Mouse (Mus musculus): ENCODE results near the gene Tmem150c. TPM values are rescaled to one million over a fixed set of nuclear protein-coding genes. Genes with fewer than 3 reads are reported as not detected.

The Tmem150c gene
- polyA plus RNA-seq (2016; fragmentation: Nextera tagmentation; extraction: Ambion mirVana) = 8.3 and 9.5 TPM in 2 replicates

DNA sequence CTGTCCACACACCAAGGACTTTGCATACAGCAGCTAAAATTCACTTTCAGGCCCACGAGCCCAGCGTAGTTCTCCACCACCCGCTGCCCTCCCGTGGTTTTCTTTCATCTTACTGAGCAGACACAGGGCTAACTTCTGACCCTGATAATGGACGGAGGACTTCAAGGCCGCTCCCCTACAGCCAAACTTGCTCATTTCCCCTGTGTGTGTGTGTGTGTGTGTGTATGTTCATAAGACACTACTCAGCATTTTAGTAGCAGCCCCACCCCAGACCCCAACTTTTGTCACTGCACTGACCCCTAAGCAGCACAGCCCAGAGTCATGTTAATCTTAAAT lies at the start of gene Tmem150c:
Tmem150c (minus strand) TSS at position 171 of the 336 bp plus-strand sequence.
- WGBS = 10% methylated on average over 6 of the region's 6 CpGs
- Histone ChIP-seq H3K4me3 (peak within 1 kb of the TSS; percentile 81), H3K27me3 (replicated peaks) (peaks cover 20% of the 10 kb centered on the region), H3K4me2 (replicated peaks) (peak within 1 kb of the TSS; percentile 90), H3K9ac (peak within 1 kb of the TSS; percentile 83), H3K36me3 (no peaks in the 10 kb centered on the region), H3K4me1 (0 out of 2 replicates have a peak, but pooled peaks cover 6% of the 10 kb centered on the region), H3K9me3 (no peaks in the 10 kb centered on the region), H3K27ac (no peak within 1 kb of the TSS)
- ATAC-seq (ENCODE audit: low FRiP score, low read depth) = peak; percentile 49

DNA sequence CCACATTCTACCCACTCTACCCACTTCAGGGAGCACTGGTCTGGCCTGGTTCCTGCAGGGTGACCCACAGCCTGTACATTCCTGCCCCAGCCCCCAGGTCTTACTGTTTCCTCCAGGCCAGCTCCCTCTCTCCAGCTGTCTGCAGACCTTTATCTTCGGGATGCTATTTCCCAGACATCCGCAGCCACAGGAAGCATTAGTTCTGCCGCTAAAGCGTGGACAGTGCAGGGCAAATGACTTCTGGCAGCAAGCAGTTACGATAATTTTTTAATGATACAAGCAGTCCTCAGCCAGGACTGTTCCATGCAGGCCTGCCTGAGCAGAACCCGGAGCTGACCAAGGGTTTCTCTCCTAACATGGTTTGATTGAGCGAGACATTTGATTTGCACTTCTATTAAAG lies 49.5 kb upstream of the Tmem150c start:
- WGBS = 84% methylated on average over 7 of the region's 7 CpGs
- no peaks in the 10 kb centered on the region for H3K4me1 ChIP-seq
- no peaks in the 10 kb centered on the region for H3K36me3 ChIP-seq
- H3K4me3 ChIP-seq = no peak overlapping the region
- H3K9me3 ChIP-seq = no peaks in the 10 kb centered on the region
- no peaks in the 10 kb centered on the region for H3K27me3 ChIP-seq (replicated peaks)
- H3K4me2 ChIP-seq (replicated peaks) = no peak overlapping the region
- no peak overlapping the region for H3K27ac ChIP-seq
- no peak for ATAC-seq (ENCODE audit: low FRiP score, low read depth)
- no peak overlapping the region for H3K9ac ChIP-seq

DNA sequence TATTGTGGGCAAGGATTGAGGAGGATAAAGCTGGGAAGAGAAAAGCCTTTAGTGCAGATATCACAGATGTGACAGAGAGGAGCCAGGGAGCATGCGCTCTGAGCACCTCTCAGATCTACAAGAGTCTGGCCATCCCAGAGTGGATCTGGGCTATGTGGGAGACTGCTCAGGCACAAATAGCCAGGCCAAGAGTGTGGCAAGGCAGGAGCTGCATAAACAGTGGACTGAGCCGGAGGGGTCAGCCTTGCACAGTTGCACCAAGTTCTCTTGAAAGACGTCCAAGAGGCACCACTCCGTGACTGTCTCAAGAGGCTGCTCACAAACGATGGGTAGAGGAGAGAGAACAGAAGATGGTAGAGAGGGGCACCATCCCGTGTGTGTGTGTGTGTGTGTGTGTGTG lies 47.1 kb upstream of the Tmem150c start:
- 67% methylated on average over 6 of the region's 6 CpGs for WGBS
- Histone ChIP-seq H3K4me3 (no peak overlapping the region), H3K27ac (no peak overlapping the region), H3K9me3 (no peaks in the 10 kb centered on the region), H3K4me2 (replicated peaks) (no peak overlapping the region), H3K4me1 (no peaks in the 10 kb centered on the region), H3K27me3 (replicated peaks) (no peaks in the 10 kb centered on the region), H3K36me3 (no peaks in the 10 kb centered on the region), H3K9ac (no peak overlapping the region)
- ATAC-seq (ENCODE audit: low FRiP score, low read depth) = no peak

DNA sequence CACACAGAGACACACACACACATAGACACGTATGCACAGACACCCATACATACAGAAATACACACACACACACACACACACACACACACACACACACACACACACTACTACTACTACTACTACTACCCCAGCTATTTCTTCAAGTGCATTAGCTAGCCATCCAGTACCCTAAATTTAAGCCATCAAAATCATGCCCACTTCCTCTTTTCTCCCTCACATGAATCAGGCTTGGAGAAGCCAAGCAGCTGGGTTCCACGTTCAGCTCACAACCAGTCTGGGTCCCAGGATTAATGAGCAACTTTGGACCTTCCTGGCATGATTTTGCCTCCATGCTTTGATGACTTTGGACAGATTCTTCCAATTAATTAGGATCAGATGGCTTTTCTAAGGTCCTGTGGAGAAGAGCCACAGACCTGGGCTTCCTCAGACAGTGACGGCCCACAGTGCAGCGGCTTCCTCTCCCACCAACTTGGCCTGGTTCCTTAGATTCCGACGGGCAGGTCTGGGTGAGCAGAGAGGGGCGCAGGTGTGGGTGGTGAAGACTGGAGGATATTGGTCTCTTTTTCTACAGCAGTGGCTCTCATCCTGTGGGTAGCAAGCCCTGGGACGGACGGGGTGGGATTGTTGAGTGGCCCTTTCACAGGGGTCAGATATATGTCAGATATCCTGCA lies 46.0 kb upstream of the Tmem150c start:
- no peak overlapping the region for H3K27ac ChIP-seq
- no peaks in the 10 kb centered on the region for H3K36me3 ChIP-seq
- 87% methylated on average over 9 of the region's 9 CpGs for WGBS
- H3K27me3 ChIP-seq (replicated peaks) = no peaks in the 10 kb centered on the region
- no peak overlapping the region for H3K4me2 ChIP-seq (replicated peaks)
- H3K4me1 ChIP-seq = peaks cover 6% of the 10 kb centered on the region; the same call in 1 of the 2 replicates
- H3K4me3 ChIP-seq = no peak overlapping the region
- no peak overlapping the region for H3K9ac ChIP-seq
- no peak for ATAC-seq (ENCODE audit: low FRiP score, low read depth)
- H3K9me3 ChIP-seq = no peaks in the 10 kb centered on the region

DNA sequence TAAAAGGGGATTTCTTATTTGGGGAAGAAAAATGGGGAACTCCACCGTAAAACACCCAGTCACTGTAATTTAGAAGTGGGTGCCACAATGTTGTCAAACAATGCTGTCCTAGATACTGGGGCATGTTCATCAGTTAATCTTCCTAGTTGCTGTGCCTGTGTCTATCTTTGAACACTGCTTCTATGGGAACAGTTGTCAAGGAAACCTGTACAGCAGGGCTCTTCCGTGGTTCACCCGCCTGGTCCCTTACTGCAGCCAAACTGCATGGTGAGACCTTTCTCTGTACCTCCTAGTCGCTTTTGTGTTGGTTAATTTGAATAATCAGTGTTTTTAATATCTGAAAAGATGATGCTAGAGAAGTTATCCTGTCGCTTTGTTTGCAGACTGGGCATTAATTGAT lies 41.2 kb upstream of the Tmem150c start:
- peak; percentile 76 for ATAC-seq (ENCODE audit: low FRiP score, low read depth)

DNA sequence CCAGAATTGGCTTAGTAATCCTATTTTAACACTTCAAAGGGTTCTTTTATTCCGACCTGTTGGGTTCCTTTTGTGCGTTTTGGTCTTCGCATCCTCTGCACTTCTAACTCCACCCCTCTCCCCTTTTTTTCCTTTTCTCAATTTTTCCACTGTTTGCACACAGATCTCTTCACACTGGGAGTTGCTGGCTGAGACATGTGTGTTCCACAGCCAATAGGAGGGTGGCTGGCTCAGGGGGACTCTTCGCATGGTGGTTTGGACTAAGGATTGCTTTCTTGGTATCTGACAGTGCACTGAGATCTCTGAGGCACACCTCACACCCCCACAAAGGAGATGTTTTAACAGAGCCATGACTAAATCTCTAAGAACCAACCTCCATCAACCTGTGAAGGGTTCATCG lies 40.7 kb upstream of the Tmem150c start:
- no peak overlapping the region for H3K4me3 ChIP-seq
- no peaks in the 10 kb centered on the region for H3K36me3 ChIP-seq
- no peaks in the 10 kb centered on the region for H3K9me3 ChIP-seq
- WGBS = 48% methylated on average over 5 of the region's 5 CpGs
- no peak overlapping the region for H3K9ac ChIP-seq
- H3K4me2 ChIP-seq (replicated peaks) = no peak overlapping the region
- H3K27me3 ChIP-seq (replicated peaks) = no peaks in the 10 kb centered on the region; the same call in 1 of the 2 replicates
- H3K27ac ChIP-seq = no peak overlapping the region
- ATAC-seq (ENCODE audit: low FRiP score, low read depth) = no peak
- peaks cover 18% of the 10 kb centered on the region; the same call in 1 of the 2 replicates for H3K4me1 ChIP-seq

More for the DNA sequence above, 41.2 kb upstream of the Tmem150c start:
- Histone ChIP-seq H3K4me3 (no peak overlapping the region), H3K27ac (no peak overlapping the region), H3K9ac (no peak overlapping the region), H3K36me3 (no peaks in the 10 kb centered on the region), H3K4me2 (replicated peaks) (no peak overlapping the region), H3K4me1 (peaks cover 18% of the 10 kb centered on the region; the same call in 1 of the 2 replicates), H3K27me3 (replicated peaks) (no peaks in the 10 kb centered on the region; the same call in 1 of the 2 replicates), H3K9me3 (no peaks in the 10 kb centered on the region)
- WGBS = 43% methylated on average over 5 of the region's 5 CpGs

DNA sequence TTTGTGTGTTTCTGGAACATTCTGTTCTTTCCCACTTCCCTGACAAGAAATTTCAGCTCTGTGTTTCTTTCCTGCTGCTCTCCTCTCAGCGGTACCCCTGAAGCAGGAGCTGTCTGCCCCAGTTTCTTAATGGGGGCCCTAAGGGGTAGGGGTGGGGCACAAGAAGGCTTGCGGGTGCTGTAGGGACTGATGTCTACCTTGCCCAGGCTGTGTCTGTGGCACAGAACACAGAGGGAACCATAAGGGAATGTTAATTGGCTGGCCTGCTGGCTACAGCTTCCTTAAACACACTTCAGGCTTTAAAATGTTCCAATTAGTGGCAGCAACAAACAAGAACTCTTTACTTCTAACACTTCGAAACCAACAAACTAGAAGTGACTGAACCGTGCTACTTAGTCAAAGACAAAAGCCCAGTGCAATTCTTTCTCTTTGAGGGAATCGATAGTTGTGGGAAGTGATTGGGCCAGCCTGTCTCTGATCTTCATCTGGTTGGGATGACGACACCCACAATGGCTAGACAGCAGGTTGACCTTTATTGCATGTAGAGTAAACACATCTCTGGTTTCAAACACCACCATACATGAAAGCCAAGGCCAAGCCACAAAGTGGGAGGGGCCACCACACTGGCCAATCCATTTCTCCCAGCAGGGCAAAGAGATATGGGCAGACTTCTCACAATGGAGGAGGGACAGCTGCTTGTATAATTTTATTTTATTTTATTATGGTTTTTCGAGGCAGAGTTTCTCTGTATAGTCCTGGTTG lies 39.7 kb upstream of the Tmem150c start:
- ATAC-seq (ENCODE audit: low FRiP score, low read depth) = no peak
- H3K27ac ChIP-seq = no peak overlapping the region
- WGBS = 69% methylated on average over 7 of the region's 7 CpGs
- no peak overlapping the region for H3K4me2 ChIP-seq (replicated peaks)
- peaks cover 18% of the 10 kb centered on the region; the same call in 1 of the 2 replicates for H3K4me1 ChIP-seq
- no peaks in the 10 kb centered on the region; the same call in 1 of the 2 replicates for H3K27me3 ChIP-seq (replicated peaks)
- no peak overlapping the region for H3K9ac ChIP-seq
- no peak overlapping the region for H3K4me3 ChIP-seq
- H3K36me3 ChIP-seq = no peaks in the 10 kb centered on the region
- H3K9me3 ChIP-seq = no peaks in the 10 kb centered on the region

DNA sequence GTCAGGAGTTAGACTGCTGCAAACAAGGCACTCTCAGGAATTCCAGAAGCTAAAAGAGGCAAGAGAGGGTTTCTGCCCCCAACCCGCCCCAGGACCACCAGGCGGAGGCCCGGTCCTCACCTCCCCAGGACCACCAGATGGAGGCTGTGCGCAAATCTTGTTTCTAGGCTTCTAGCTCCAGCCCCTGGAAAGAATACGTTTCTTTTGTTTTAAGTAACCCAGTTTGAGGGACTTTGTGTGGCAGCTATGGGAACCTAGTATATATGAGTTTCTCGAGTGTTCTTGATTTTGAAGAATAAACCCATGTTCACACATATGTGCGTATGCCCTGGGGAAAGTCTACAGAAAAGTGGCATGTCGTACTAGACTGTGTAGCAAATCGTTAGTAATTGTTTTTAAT lies 37.9 kb upstream of the Tmem150c start:
- 75% methylated on average over 9 of the region's 9 CpGs for WGBS
- Histone ChIP-seq H3K9me3 (no peaks in the 10 kb centered on the region), H3K4me1 (peaks cover 18% of the 10 kb centered on the region; the same call in 1 of the 2 replicates), H3K27me3 (replicated peaks) (no peaks in the 10 kb centered on the region; the same call in 1 of the 2 replicates), H3K4me3 (no peak overlapping the region), H3K9ac (no peak overlapping the region), H3K4me2 (replicated peaks) (no peak overlapping the region), H3K36me3 (no peaks in the 10 kb centered on the region), H3K27ac (no peak overlapping the region)
- ATAC-seq (ENCODE audit: low FRiP score, low read depth) = no peak

DNA sequence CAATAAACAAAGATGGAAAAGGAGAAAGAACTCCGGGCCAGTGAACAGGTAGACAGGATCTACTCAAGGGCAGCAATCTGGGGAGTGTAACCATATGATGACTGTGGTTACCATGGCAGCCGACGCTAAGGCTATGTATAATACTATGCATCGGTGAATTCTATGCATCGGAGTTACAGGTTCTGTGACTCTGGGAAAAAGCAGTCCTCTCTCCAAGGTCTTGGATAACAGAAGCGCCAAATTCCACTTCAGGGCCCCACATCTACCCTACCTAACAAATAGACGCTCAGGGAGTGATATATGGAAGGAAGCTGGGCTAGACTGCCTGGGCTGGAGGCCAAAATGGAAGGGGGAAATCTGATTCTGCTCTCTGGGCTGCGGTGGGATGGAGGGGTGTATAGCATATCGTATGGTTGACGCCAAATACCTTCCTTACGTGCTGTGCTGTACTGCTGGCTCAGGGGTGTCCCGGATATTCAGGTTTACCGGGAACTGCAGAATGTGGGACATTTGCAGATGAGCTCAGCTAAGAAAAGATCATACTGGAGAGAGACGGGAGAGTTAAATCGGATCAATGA lies 37.3 kb upstream of the Tmem150c start:
- WGBS = 65% methylated on average over 15 of the region's 15 CpGs
- peaks cover 18% of the 10 kb centered on the region; the same call in 1 of the 2 replicates for H3K4me1 ChIP-seq

DNA sequence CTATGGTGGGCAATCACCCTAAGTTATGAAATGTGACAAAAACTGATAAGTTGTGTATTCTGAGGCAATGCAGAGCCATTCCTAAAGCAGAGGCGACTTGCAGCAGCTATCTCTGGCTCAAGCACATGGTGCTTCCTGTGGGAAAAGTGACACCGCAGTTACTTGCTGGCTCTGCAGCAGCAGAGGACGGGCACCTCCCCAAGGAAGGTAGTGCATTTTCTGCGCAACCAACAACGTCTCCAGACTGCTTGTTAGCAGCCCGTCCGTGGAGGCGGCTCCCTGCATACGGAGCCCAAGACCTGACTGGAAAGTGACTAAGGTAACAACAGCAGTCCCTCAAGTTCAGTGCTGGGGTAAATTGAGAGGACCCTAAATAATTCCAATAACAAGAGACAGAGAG lies 36.8 kb upstream of the Tmem150c start:
- Histone ChIP-seq H3K4me2 (replicated peaks) (no peak overlapping the region), H3K27ac (no peak overlapping the region), H3K4me3 (no peak overlapping the region), H3K9ac (no peak overlapping the region), H3K27me3 (replicated peaks) (no peaks in the 10 kb centered on the region; the same call in 1 of the 2 replicates), H3K36me3 (no peaks in the 10 kb centered on the region), H3K9me3 (no peaks in the 10 kb centered on the region), H3K4me1 (peaks cover 18% of the 10 kb centered on the region; the same call in 1 of the 2 replicates)
- 83% methylated on average over 9 of the region's 9 CpGs for WGBS
- ATAC-seq (ENCODE audit: low FRiP score, low read depth) = no peak

More for the DNA sequence above, 37.3 kb upstream of the Tmem150c start:
- Histone ChIP-seq H3K4me3 (no peak overlapping the region), H3K9me3 (no peaks in the 10 kb centered on the region), H3K27me3 (replicated peaks) (no peaks in the 10 kb centered on the region; the same call in 1 of the 2 replicates), H3K36me3 (no peaks in the 10 kb centered on the region), H3K27ac (no peak overlapping the region), H3K4me2 (replicated peaks) (no peak overlapping the region), H3K9ac (no peak overlapping the region)
- ATAC-seq (ENCODE audit: low FRiP score, low read depth) = no peak

DNA sequence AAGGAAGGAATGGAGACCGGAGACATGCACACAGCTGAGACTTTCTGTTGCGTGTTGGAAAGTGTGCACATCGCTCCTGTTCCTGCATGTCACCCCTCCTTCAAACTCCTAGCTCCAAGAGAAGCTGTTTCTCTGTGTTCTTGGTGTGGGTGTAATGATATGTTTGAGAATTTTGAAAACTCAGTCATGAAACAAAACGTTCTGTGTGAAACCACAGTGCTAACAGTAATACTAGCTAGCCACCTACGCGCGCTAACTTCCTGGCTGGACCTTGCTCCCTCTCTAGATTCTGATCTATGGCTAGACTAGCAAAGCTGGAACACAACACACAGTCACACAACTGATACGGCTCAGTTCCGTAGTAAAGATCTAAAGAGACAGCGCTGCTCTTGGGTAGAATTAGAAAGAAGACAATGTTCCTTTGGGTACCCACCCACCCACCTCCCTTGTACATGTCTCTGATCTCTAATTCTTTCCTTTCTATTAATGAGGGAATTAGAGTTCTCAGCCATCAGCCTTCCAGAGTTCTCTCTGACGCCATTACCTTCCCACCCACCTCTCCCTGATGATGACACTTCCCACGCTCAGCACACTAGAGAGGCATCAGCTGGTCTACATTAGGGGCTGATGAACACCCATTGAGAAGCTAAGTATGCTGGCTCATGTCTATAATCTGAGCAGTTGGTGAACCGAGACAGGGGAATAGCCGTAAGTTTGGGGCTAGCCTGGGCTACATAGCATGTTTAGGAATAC lies 32.0 kb upstream of the Tmem150c start:
- no peaks in the 10 kb centered on the region for H3K36me3 ChIP-seq
- H3K27ac ChIP-seq = no peak overlapping the region
- H3K27me3 ChIP-seq (replicated peaks) = no peaks in the 10 kb centered on the region; the same call in 1 of the 2 replicates
- H3K4me2 ChIP-seq (replicated peaks) = no peak overlapping the region
- H3K9ac ChIP-seq = no peak overlapping the region
- ATAC-seq (ENCODE audit: low FRiP score, low read depth) = no peak
- H3K9me3 ChIP-seq = no peaks in the 10 kb centered on the region
- no peak overlapping the region for H3K4me3 ChIP-seq
- WGBS = 93% methylated on average over 14 of the region's 14 CpGs
- H3K4me1 ChIP-seq = no peaks in the 10 kb centered on the region
